In genomic region chr10:18505690-18506089, GRCm38 (mm10) we compare ENCODE assay signal across 16 mouse cellular contexts. TPM values are rescaled to one million over a fixed set of nuclear protein-coding genes. Genes with fewer than 3 reads are reported as not detected.
DNase-seq lines count a peak whose midpoint lies in the region; ATAC-seq and TF ChIP-seq lines count a peak whose summit lies in the region.
"Had no signal": no experiment of that assay in that cellular context is flagged by ENCODE, and none has a peak within 500 bp of the region (broad histone marks: within the 10 kb centered on the region; RNA-seq: fewer than 3 reads in every experiment).

No protein-coding gene starts in this region.

- no peak for TF ChIP-seq POLR2A in brain, embryonic 14.5 days (IDR thresholded peaks at IDR 0.05; ENCODE audit: borderline replicate concordance, extremely low read depth, insufficient read depth, insufficient read length, poor library complexity, severe bottlenecking)

- H3K36me3 ChIP-seq in intestine, postnatal 0 days (ENCODE audit: control insufficient read depth, insufficient read depth), result peaks cover 4% of the 10 kb centered on the region; the same call in 1 of the 2 replicates
- no peaks in the 10 kb centered on the region for H3K36me3 ChIP-seq in intestine, embryonic 15.5 days
- 0 out of 2 replicates have a peak, but pooled peaks cover 4% of the 10 kb centered on the region for H3K36me3 ChIP-seq in forebrain, embryonic 12.5 days (replicated peaks)
- H3K36me3 ChIP-seq in hindbrain, embryonic 15.5 days, result peaks cover 6% of the 10 kb centered on the region

- no peak overlapping the region for H3K4me2 ChIP-seq in intestine, postnatal 0 days (replicated peaks; ENCODE audit: low read depth)
- H3K4me2 ChIP-seq in intestine, embryonic 15.5 days (replicated peaks), result no peak overlapping the region
- no peak overlapping the region for H3K4me2 ChIP-seq in forebrain, embryonic 12.5 days
- no peak overlapping the region for H3K4me2 ChIP-seq in hindbrain, embryonic 15.5 days
- H3K4me2 ChIP-seq: midbrain, embryonic 11.5 days; neural tube, embryonic 12.5 days had no signal

- 81% methylated on average over 10 of the region's 10 CpGs for WGBS in intestine, postnatal 0 days
- WGBS in intestine, embryonic 15.5 days, result 78% methylated on average over 10 of the region's 10 CpGs
- WGBS in forebrain, embryonic 12.5 days, result 38% methylated on average over 10 of the region's 10 CpGs
- 63% methylated on average over 10 of the region's 10 CpGs for WGBS in hindbrain, embryonic 15.5 days

- no peaks in the 10 kb centered on the region for H3K27me3 ChIP-seq in intestine, postnatal 0 days (replicated peaks; ENCODE audit: control insufficient read depth, insufficient read depth, low read length)
- no peaks in the 10 kb centered on the region for H3K27me3 ChIP-seq in intestine, embryonic 15.5 days (replicated peaks)
- no peaks in the 10 kb centered on the region for H3K27me3 ChIP-seq in forebrain, embryonic 12.5 days
- H3K27me3 ChIP-seq in hindbrain, embryonic 15.5 days, result no peaks in the 10 kb centered on the region
- H3K27me3 ChIP-seq: neural tube, embryonic 12.5 days had no signal

- H3K4me1 ChIP-seq in intestine, postnatal 0 days (replicated peaks; ENCODE audit: control insufficient read depth, insufficient read depth, low read length), result 0 out of 2 replicates have a peak, but pooled peaks cover 5% of the 10 kb centered on the region
- peaks cover 7% of the 10 kb centered on the region; the same call in 1 of the 2 replicates for H3K4me1 ChIP-seq in intestine, embryonic 15.5 days (replicated peaks)
- H3K4me1 ChIP-seq in forebrain, embryonic 12.5 days, result peaks cover 35% of the 10 kb centered on the region
- H3K4me1 ChIP-seq in hindbrain, embryonic 15.5 days (replicated peaks), result peaks cover 34% of the 10 kb centered on the region

- no peak overlapping the region for H3K4me3 ChIP-seq in intestine, postnatal 0 days (ENCODE audit: low read depth, low read length)
- no peak overlapping the region for H3K4me3 ChIP-seq in intestine, embryonic 15.5 days (replicated peaks)
- H3K4me3 ChIP-seq in forebrain, embryonic 12.5 days (replicated peaks), result no peak overlapping the region
- H3K4me3 ChIP-seq in hindbrain, embryonic 15.5 days, result no peak overlapping the region
- H3K4me3 ChIP-seq: neural tube, embryonic 12.5 days had no signal

- no peak for TF ChIP-seq CTCF in intestine, postnatal 0 days (IDR thresholded peaks at IDR 0.05; ENCODE audit: low read depth)
- no peak for TF ChIP-seq CTCF in brain, embryonic 14.5 days (IDR thresholded peaks at IDR 0.05; ENCODE audit: borderline replicate concordance, extremely low read depth, insufficient read depth, insufficient read length)

- no peaks in the 10 kb centered on the region for H3K9me3 ChIP-seq in intestine, postnatal 0 days (ENCODE audit: control insufficient read depth)
- H3K9me3 ChIP-seq in intestine, embryonic 15.5 days, result no peaks in the 10 kb centered on the region
- no peaks in the 10 kb centered on the region for H3K9me3 ChIP-seq in forebrain, embryonic 12.5 days
- no peaks in the 10 kb centered on the region for H3K9me3 ChIP-seq in hindbrain, embryonic 15.5 days
- H3K9me3 ChIP-seq: neural tube, embryonic 12.5 days had no signal

- peak; percentile 93 for DNase-seq in brain, embryonic 14.5 days (ENCODE audit: low read depth)
- DNase-seq in urinary bladder, postnatal 10 days (ENCODE audit: low spot score), result no peak
- no peak for DNase-seq in urinary bladder, postnatal 36 days (ENCODE audit: low spot score in 2 of 2)
- no peak for DNase-seq in layer of hippocampus, postnatal 36 days
- DNase-seq: cerebellum, adult 8-10 months; kidney, adult 11 months; kidney, postnatal 25 days; lung, postnatal 10 days; thymus, postnatal 25 days had no signal

- H3K27ac ChIP-seq in intestine, postnatal 0 days (ENCODE audit: low read depth, low read length), result 0 out of 2 replicates have a peak overlapping the region, but pooled peaks have one; percentile 15
- no peak overlapping the region for H3K27ac ChIP-seq in intestine, embryonic 15.5 days
- peak overlapping the region; percentile 50; the same call in 1 of the 2 replicates for H3K27ac ChIP-seq in forebrain, embryonic 12.5 days
- H3K27ac ChIP-seq in hindbrain, embryonic 15.5 days (replicated peaks), result peak overlapping the region; percentile 46
- H3K27ac ChIP-seq: liver, embryonic 14.5 days; neural tube, embryonic 12.5 days had no signal

- no peak overlapping the region for H3K9ac ChIP-seq in intestine, postnatal 0 days (ENCODE audit: low read depth, low read length)
- H3K9ac ChIP-seq in intestine, embryonic 15.5 days, result no peak overlapping the region
- no peak overlapping the region for H3K9ac ChIP-seq in forebrain, embryonic 12.5 days
- no peak overlapping the region for H3K9ac ChIP-seq in hindbrain, embryonic 15.5 days
- H3K9ac ChIP-seq: liver, embryonic 14.5 days; neural tube, embryonic 12.5 days had no signal

- no peak for ATAC-seq in intestine, postnatal 0 days
- no peak for ATAC-seq in intestine, embryonic 15.5 days
- peak; percentile 86; the same call in 1 of the 2 replicates for ATAC-seq in forebrain, embryonic 12.5 days (ENCODE audit: low FRiP score)
- no peak for ATAC-seq in hindbrain, embryonic 15.5 days (ENCODE audit: low FRiP score, low read depth)

RNA-seq across cellular contexts. Expression of gene Hebp2, which starts 40.2 kb away (rescaled TPM):
- 3.6 and 4.0 TPM in 2 replicates for polyA plus RNA-seq in intestine, postnatal 0 days (2015; fragmentation: Nextera tagmentation; extraction: Ambion mirVana)
- polyA plus RNA-seq in intestine, embryonic 15.5 days (2015; fragmentation: Nextera tagmentation; extraction: Ambion mirVana), result 7.4 and 9.0 TPM in 2 replicates
- polyA plus RNA-seq in brain, embryonic 14.5 days (2012; rRNA removed), result 3.0 and 4.4 TPM in 2 replicates
- polyA plus RNA-seq in forebrain, embryonic 12.5 days (2016; fragmentation: Nextera tagmentation; extraction: Ambion mirVana), result 6.8 and 8.8 TPM in 2 replicates
- 11.8 and 13.7 TPM in 2 replicates for polyA plus RNA-seq in hindbrain, embryonic 15.5 days (2015; fragmentation: Nextera tagmentation; extraction: Ambion mirVana)
- total RNA-seq in layer of hippocampus, postnatal 36 days (2021), result 1 to 10 TPM; 3.2 to 3.5 TPM
